Mouse (Mus musculus) embryo, embryonic 9.5 days (tissue): ENCODE measurements at regions not wholly inside any gene's neighbourhood (a gene's known extent, or its start where the extent isn't known, plus 50 kb on each side); places are given as distances from the start of the nearest gene placed in this dataset.
"Not testable (repeated sequence)": the region's sequence is repeated elsewhere in the genome, so short reads cannot be mapped to it uniquely, and the experiment has no call there.

Source experiments
- DNase-seq: peaks from one replicate; pipeline ENCODE4 v3.0.0-alpha.2; 2017; ENCODE audit errors: extremely low spot score

- no peak for DNase-seq
Observed at GRCm38 (mm10) chr13:81008864-81009766, 125.9 kb downstream of the Arrdc3 start.

- DNase-seq: no peak
Observed at GRCm38 (mm10) chr13:81013953-81014352, 130.8 kb downstream of the Arrdc3 start.

- no peak for DNase-seq
Observed at GRCm38 (mm10) chr13:81020106-81020747, 137.0 kb downstream of the Arrdc3 start.

GRCm38 (mm10) chr13:81020811-81021210 lies 137.6 kb downstream of the Arrdc3 start:
- DNase-seq: no peak

GRCm38 (mm10) chr13:81022410-81022809 lies 139.2 kb downstream of the Arrdc3 start:
- DNase-seq: no peak

GRCm38 (mm10) chr13:81025241-81025760 lies 142.1 kb downstream of the Arrdc3 start:
- not testable (repeated sequence) for DNase-seq

GRCm38 (mm10) chr13:81037316-81037715 lies 154.1 kb downstream of the Arrdc3 start:
- DNase-seq: no peak

- no peak for DNase-seq
Observed at GRCm38 (mm10) chr13:81038736-81039135, 155.6 kb downstream of the Arrdc3 start.

GRCm38 (mm10) chr13:81040494-81040893 lies 157.3 kb downstream of the Arrdc3 start:
- DNase-seq: no peak

GRCm38 (mm10) chr13:81041646-81042045 lies 158.5 kb downstream of the Arrdc3 start:
- no peak for DNase-seq
